Mouse (Mus musculus) ovary, adult 2 months (tissue): Measurements from ENCODE around the gene Cers5. TPM values are rescaled to one million over a fixed set of nuclear protein-coding genes. Genes with fewer than 3 reads are reported as not detected.

ENCODE experiments used
- polyA plus RNA-seq: library from polyadenylated mRNA; depleted of rRNA; stranded (reverse); fragments of >200 nt; gene quantifications from 2 replicates; pipeline ENCODE4 v1.2.3, GENCODE M21; 2012; rRNA removed

Cers5 gene
- polyA plus RNA-seq, result 47.9 and 56.3 TPM in 2 replicates

GRCm38 (mm10) chr15:99772881-99772924, at the start of gene Cers5:
TSS of gene Cers5 (minus strand) at chr15:99772885.

GRCm38 (mm10) chr15:99725341-99726155, 47.1 kb downstream of the Cers5 start, which contains the start of gene Cox14:
TSS of gene Cox14 (plus strand) at chr15:99725618.

GRCm38 (mm10) chr15:99717386-99718334, 55.0 kb downstream of the Cers5 start, which contains the start of gene Gpd1:
TSS of gene Gpd1 (plus strand) at chr15:99717515.

GRCm38 (mm10) chr15:99705440-99706048, 67.1 kb downstream of the Cers5 start, which contains the start of gene Gm17349:
TSS of gene Gm17349 (minus strand) at chr15:99705490.

GRCm38 (mm10) chr15:99701999-99702900, 70.4 kb downstream of the Cers5 start, which contains the start of gene Smarcd1:
TSS of gene Smarcd1 (plus strand) at chr15:99702129.

Other genes starting within 250 kb of the Cers5 start
- 1.7 and 2.3 TPM in 2 replicates for gene Faim2, start 244.7 kb downstream of the Cers5 start, polyA plus RNA-seq
- 15.8 and 22.1 TPM in 2 replicates for gene Aqp2, start 193.8 kb downstream of the Cers5 start, polyA plus RNA-seq
- 38.8 and 58.0 TPM in 2 replicates for gene Aqp5, start 182.1 kb downstream of the Cers5 start, polyA plus RNA-seq
- 0.17 and 0.28 TPM in 2 replicates for gene Aqp6, start 171.5 kb downstream of the Cers5 start, polyA plus RNA-seq
- gene Racgap1, start 121.2 kb downstream of the Cers5 start, polyA plus RNA-seq, result 16.8 and 27.9 TPM in 2 replicates
- gene Asic1, start 102.5 kb downstream of the Cers5 start, polyA plus RNA-seq, result 0.25 and 0.37 TPM in 2 replicates
- gene Smarcd1, start 70.8 kb downstream of the Cers5 start, polyA plus RNA-seq, result 63.3 and 72.6 TPM in 2 replicates
- gene Gm17349, start 67.4 kb downstream of the Cers5 start, polyA plus RNA-seq, result 2.3 TPM in 1 of 2 replicates, not detected in the other
- gene Gpd1, start 55.4 kb downstream of the Cers5 start, polyA plus RNA-seq, result 60.3 and 69.7 TPM in 2 replicates
- gene Cox14, start 47.3 kb downstream of the Cers5 start, polyA plus RNA-seq, result 410 and 417 TPM in 2 replicates
- gene Lima1, start 102.6 kb upstream of the Cers5 start, polyA plus RNA-seq, result 15.8 and 19.7 TPM in 2 replicates
- 0.06 and 0.09 TPM in 2 replicates for gene Fam186a, start 194.2 kb upstream of the Cers5 start, polyA plus RNA-seq
- 61.8 and 84.7 TPM in 2 replicates for gene Larp4, start 197.2 kb upstream of the Cers5 start, polyA plus RNA-seq